Mouse (Mus musculus): ENCODE measurements around the gene Manf. TPM values are rescaled to one million over a fixed set of nuclear protein-coding genes. Genes with fewer than 3 reads are reported as not detected.

Manf gene
- polyA plus RNA-seq, 1 experiment from 2014 or later: 296 TPM

- Histone ChIP-seq H3K4me3 (ENCODE audit: low read depth, low read length) (no peak overlapping the region), H3K36me3 (ENCODE audit: control insufficient read depth, insufficient read depth, low read length) (peaks cover 16% of the 10 kb centered on the region), H3K9me3 (replicated peaks; ENCODE audit: control insufficient read depth, low read length) (no peaks in the 10 kb centered on the region), H3K4me2 (no peak overlapping the region), H3K27ac (ENCODE audit: low read depth, low read length) (no peak overlapping the region), H3K9ac (ENCODE audit: low read depth, low read length) (no peak overlapping the region), H3K4me1 (ENCODE audit: control insufficient read depth, insufficient read depth, low read length) (peaks cover 25% of the 10 kb centered on the region), H3K27me3 (ENCODE audit: control insufficient read depth, insufficient read depth, low read length) (no peaks in the 10 kb centered on the region)
- 66% methylated on average over 4 of the region's 4 CpGs for WGBS (ENCODE audit: insufficient replicate concordance)
- ATAC-seq (replicated peaks; ENCODE audit: insufficient number of reproducible peaks, low FRiP score, low TSS enrichment): no peak
Measured at GRCm38 (mm10) chr9:106881071-106881755, 10.6 kb downstream of the Manf start.

- H3K27ac ChIP-seq (ENCODE audit: low read depth, low read length): no peak overlapping the region
- no peak for ATAC-seq (replicated peaks; ENCODE audit: insufficient number of reproducible peaks, low FRiP score, low TSS enrichment)
- H3K36me3 ChIP-seq (ENCODE audit: control insufficient read depth, insufficient read depth, low read length): peaks cover 24% of the 10 kb centered on the region
Measured at GRCm38 (mm10) chr9:106879471-106879870, 12.3 kb downstream of the Manf start.

GRCm38 (mm10) chr9:106876666-106877065 is 15.1 kb downstream of the Manf start:
- no peak overlapping the region for H3K4me2 ChIP-seq
- H3K4me3 ChIP-seq (ENCODE audit: low read depth, low read length): no peak overlapping the region
- H3K36me3 ChIP-seq (ENCODE audit: control insufficient read depth, insufficient read depth, low read length): peaks cover 19% of the 10 kb centered on the region
- no peak overlapping the region for H3K27ac ChIP-seq (ENCODE audit: low read depth, low read length)
- H3K4me1 ChIP-seq (ENCODE audit: control insufficient read depth, insufficient read depth, low read length): no peaks in the 10 kb centered on the region; the same call in 1 of the 2 replicates
- H3K9me3 ChIP-seq (replicated peaks; ENCODE audit: control insufficient read depth, low read length): no peaks in the 10 kb centered on the region
- no peak for ATAC-seq (replicated peaks; ENCODE audit: insufficient number of reproducible peaks, low FRiP score, low TSS enrichment)
- H3K27me3 ChIP-seq (ENCODE audit: control insufficient read depth, insufficient read depth, low read length): no peaks in the 10 kb centered on the region
- 90% methylated on average over 3 of the region's 3 CpGs for WGBS (ENCODE audit: insufficient replicate concordance)
- no peak overlapping the region for H3K9ac ChIP-seq (ENCODE audit: low read depth, low read length)

More at GRCm38 (mm10) chr9:106879471-106879870, 12.3 kb downstream of the Manf start:
- peaks cover 11% of the 10 kb centered on the region for H3K4me1 ChIP-seq (ENCODE audit: control insufficient read depth, insufficient read depth, low read length)
- H3K27me3 ChIP-seq (ENCODE audit: control insufficient read depth, insufficient read depth, low read length): no peaks in the 10 kb centered on the region
- H3K4me3 ChIP-seq (ENCODE audit: low read depth, low read length): no peak overlapping the region
- 64% methylated on average over 4 of the region's 4 CpGs for WGBS (ENCODE audit: insufficient replicate concordance)
- H3K9me3 ChIP-seq (replicated peaks; ENCODE audit: control insufficient read depth, low read length): no peaks in the 10 kb centered on the region
- no peak overlapping the region for H3K9ac ChIP-seq (ENCODE audit: low read depth, low read length)
- H3K4me2 ChIP-seq: no peak overlapping the region

DNA sequence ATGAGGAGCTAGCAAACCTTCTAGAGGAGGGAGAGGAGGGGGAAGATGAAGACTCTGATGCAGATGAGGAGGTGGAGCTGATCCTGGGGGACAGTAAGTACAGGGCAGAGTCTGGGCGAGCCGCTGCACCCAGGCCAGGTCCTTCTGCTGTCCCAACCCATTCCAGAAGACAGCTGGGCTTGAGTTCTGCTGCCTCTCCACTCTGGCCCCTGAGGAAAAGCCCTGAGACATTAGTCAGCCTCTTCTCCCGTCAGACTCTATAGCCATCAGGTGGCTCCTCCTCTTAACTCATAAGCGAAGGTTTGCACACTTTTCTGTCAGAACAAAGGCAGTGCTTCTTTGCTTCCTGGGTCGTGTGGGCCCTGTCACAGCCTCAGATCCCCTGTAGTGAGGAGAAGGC is 17.6 kb downstream of the Manf start:
- Histone ChIP-seq H3K9me3 (replicated peaks; ENCODE audit: control insufficient read depth, low read length) (no peaks in the 10 kb centered on the region), H3K36me3 (ENCODE audit: control insufficient read depth, insufficient read depth, low read length) (peaks cover 14% of the 10 kb centered on the region), H3K4me1 (ENCODE audit: control insufficient read depth, insufficient read depth, low read length) (no peaks in the 10 kb centered on the region), H3K27me3 (ENCODE audit: control insufficient read depth, insufficient read depth, low read length) (no peaks in the 10 kb centered on the region), H3K27ac (ENCODE audit: low read depth, low read length) (no peak overlapping the region), H3K4me2 (no peak overlapping the region), H3K4me3 (ENCODE audit: low read depth, low read length) (no peak overlapping the region), H3K9ac (ENCODE audit: low read depth, low read length) (no peak overlapping the region)
- no peak for ATAC-seq (replicated peaks; ENCODE audit: insufficient number of reproducible peaks, low FRiP score, low TSS enrichment)
- WGBS (ENCODE audit: insufficient replicate concordance): 79% methylated on average over 5 of the region's 5 CpGs

- Histone ChIP-seq H3K27ac (ENCODE audit: low read depth, low read length) (no peak overlapping the region), H3K9me3 (replicated peaks; ENCODE audit: control insufficient read depth, low read length) (no peaks in the 10 kb centered on the region), H3K27me3 (ENCODE audit: control insufficient read depth, insufficient read depth, low read length) (no peaks in the 10 kb centered on the region), H3K4me1 (ENCODE audit: control insufficient read depth, insufficient read depth, low read length) (no peaks in the 10 kb centered on the region), H3K36me3 (ENCODE audit: control insufficient read depth, insufficient read depth, low read length) (peaks cover 24% of the 10 kb centered on the region), H3K9ac (ENCODE audit: low read depth, low read length) (no peak overlapping the region), H3K4me3 (ENCODE audit: low read depth, low read length) (no peak overlapping the region), H3K4me2 (no peak overlapping the region)
- ATAC-seq (replicated peaks; ENCODE audit: insufficient number of reproducible peaks, low FRiP score, low TSS enrichment): no peak
- WGBS (ENCODE audit: insufficient replicate concordance): 87% methylated on average over 11 of the region's 11 CpGs
Measured at GRCm38 (mm10) chr9:106858036-106858435, 33.7 kb downstream of the Manf start.

DNA sequence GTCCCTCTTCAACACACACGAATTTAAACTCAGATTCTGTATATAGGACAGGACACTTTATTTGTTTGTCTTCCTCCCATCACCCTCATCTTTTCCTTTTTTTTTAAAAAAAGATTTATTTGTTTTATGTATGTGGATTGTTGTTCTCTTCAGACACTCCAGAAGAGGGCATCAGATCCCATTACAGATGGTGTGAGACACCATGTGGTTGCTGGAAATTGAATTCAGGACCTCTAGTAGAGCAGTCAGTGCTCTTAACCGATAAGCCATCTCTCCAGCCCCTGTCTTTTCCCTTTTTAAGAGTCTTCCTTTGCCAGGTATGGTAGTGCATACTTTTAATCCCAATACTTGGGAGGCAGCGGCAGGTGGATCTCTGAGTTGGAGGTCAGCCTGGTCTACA is 35.1 kb downstream of the Manf start:
- H3K4me3 ChIP-seq (ENCODE audit: low read depth, low read length): no peak overlapping the region
- no peaks in the 10 kb centered on the region for H3K27me3 ChIP-seq (ENCODE audit: control insufficient read depth, insufficient read depth, low read length)
- H3K36me3 ChIP-seq (ENCODE audit: control insufficient read depth, insufficient read depth, low read length): peaks cover 24% of the 10 kb centered on the region
- no peak overlapping the region for H3K9ac ChIP-seq (ENCODE audit: low read depth, low read length)
- H3K27ac ChIP-seq (ENCODE audit: low read depth, low read length): no peak overlapping the region
- ATAC-seq (replicated peaks; ENCODE audit: insufficient number of reproducible peaks, low FRiP score, low TSS enrichment): no peak
- H3K4me1 ChIP-seq (ENCODE audit: control insufficient read depth, insufficient read depth, low read length): no peaks in the 10 kb centered on the region
- H3K4me2 ChIP-seq: no peak overlapping the region
- 77% methylated on average over 3 of the region's 3 CpGs for WGBS (ENCODE audit: insufficient replicate concordance)
- no peaks in the 10 kb centered on the region for H3K9me3 ChIP-seq (replicated peaks; ENCODE audit: control insufficient read depth, low read length)

DNA sequence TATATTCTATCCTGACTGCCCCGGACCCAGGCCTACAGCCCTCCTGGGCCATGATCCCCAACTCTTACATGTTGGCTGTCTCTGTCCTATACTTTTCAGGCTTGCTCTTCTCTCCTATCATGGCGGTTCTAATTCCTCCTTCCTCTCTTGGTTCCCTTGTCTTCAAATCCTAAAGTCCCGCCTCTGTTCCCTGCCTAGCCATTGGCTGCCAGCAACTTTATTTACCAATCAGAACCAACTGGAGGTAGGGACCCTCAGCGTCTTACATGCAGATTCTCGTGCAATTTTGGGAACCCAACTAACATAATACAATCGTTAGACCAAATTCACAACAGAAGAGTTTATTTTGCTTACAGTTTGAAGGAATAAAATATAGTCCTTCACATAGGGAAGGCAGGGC is 49.0 kb downstream of the Manf start:
- no peak overlapping the region for H3K9ac ChIP-seq (ENCODE audit: low read depth, low read length)
- no peak overlapping the region for H3K27ac ChIP-seq (ENCODE audit: low read depth, low read length)
- no peak overlapping the region for H3K4me3 ChIP-seq (ENCODE audit: low read depth, low read length)
- peaks cover 35% of the 10 kb centered on the region for H3K36me3 ChIP-seq (ENCODE audit: control insufficient read depth, insufficient read depth, low read length)
- ATAC-seq (replicated peaks; ENCODE audit: insufficient number of reproducible peaks, low FRiP score, low TSS enrichment): no peak
- no peaks in the 10 kb centered on the region for H3K27me3 ChIP-seq (ENCODE audit: control insufficient read depth, insufficient read depth, low read length)
- H3K4me1 ChIP-seq (ENCODE audit: control insufficient read depth, insufficient read depth, low read length): no peaks in the 10 kb centered on the region
- H3K9me3 ChIP-seq (replicated peaks; ENCODE audit: control insufficient read depth, low read length): no peaks in the 10 kb centered on the region
- H3K4me2 ChIP-seq: no peak overlapping the region
- WGBS (ENCODE audit: insufficient replicate concordance): 93% methylated on average over 6 of the region's 6 CpGs

GRCm38 (mm10) chr9:106840569-106840968 is 51.2 kb downstream of the Manf start:
- H3K9ac ChIP-seq (ENCODE audit: low read depth, low read length): no peak overlapping the region
- no peaks in the 10 kb centered on the region for H3K9me3 ChIP-seq (replicated peaks; ENCODE audit: control insufficient read depth, low read length)
- H3K27ac ChIP-seq (ENCODE audit: low read depth, low read length): no peak overlapping the region
- no peaks in the 10 kb centered on the region for H3K4me1 ChIP-seq (ENCODE audit: control insufficient read depth, insufficient read depth, low read length)
- no peaks in the 10 kb centered on the region for H3K27me3 ChIP-seq (ENCODE audit: control insufficient read depth, insufficient read depth, low read length)
- ATAC-seq (replicated peaks; ENCODE audit: insufficient number of reproducible peaks, low FRiP score, low TSS enrichment): no peak
- no peak overlapping the region for H3K4me3 ChIP-seq (ENCODE audit: low read depth, low read length)
- 98% methylated on average over 1 of the region's 1 CpGs for WGBS (ENCODE audit: insufficient replicate concordance)
- no peak overlapping the region for H3K4me2 ChIP-seq
- peaks cover 39% of the 10 kb centered on the region for H3K36me3 ChIP-seq (ENCODE audit: control insufficient read depth, insufficient read depth, low read length)
